Comparison of ENCODE assay signal across 17 mouse cellular contexts in the genomic region with DNA sequence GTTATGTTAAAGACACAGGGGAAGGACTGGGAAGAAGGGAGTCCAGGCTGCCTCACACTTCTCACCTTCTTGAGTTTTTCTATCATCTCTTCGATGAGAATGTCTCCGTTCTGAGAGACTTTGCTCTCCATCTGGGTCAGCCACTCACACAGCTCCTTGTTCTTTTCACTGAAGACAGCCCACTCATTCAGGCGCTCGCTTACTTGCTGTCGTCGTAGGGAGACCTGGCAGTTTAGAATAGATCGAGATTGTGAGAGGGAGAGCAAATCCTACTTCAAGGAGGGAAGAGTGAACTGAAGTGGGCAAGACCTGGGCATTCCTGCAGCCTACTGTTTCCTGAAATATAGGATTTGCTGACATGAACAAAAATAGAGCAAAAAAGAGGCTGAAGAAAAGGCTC. TPM values are rescaled to one million over a fixed set of nuclear protein-coding genes. Genes with fewer than 3 reads are reported as not detected.
"Had no signal": no experiment of that assay in that cellular context is flagged by ENCODE, and none has a peak within 500 bp of the region (broad histone marks: within the 10 kb centered on the region; RNA-seq: fewer than 3 reads in every experiment).

No protein-coding gene starts in this region.

- DNase-seq: retina, postnatal 1 day; right cerebral cortex, adult 18-20 months; right cerebral cortex, postnatal 14 days; right cerebral cortex, postnatal 25 days; right cerebral cortex, postnatal 4 days; spleen, adult 18-20 months; thymus, adult 18-20 months; thymus, adult 2 months; thymus, postnatal 14 days; thymus, postnatal 25 days; thymus, postnatal 36 days; thymus, postnatal 4 days had no signal

RNA-seq across cellular contexts. Expression of gene Gm10097, which starts 6.7 kb away (rescaled TPM):
- total RNA-seq: neutrophil, adult 5-6 weeks had no signal
- polyA plus RNA-seq: small intestine, adult 2 months; spleen, adult 2 months; testis, adult 2 months; thymus, adult 2 months; urinary bladder, adult 2 months had no signal
